Mouse (Mus musculus) thymus, postnatal 10 days (tissue): ENCODE data around the gene Crim1.
A peak's percentile ranks its signal among the peaks of the same experiment; 100 is the strongest.

Experiments used
- DNase-seq, 2 experiments: peaks; one replicate each; pipeline ENCODE4 v3.0.0; 2021; ENCODE audit warnings: low spot score in 2 of 2

The Crim1 gene

GRCm38 (mm10) chr17:78417381-78418281 lies 217.6 kb downstream of the Crim1 start, which contains the start of gene Fez2:
Fez2 (minus strand) TSS chr17:78418152.
- peak; percentile 87 to 95 for DNase-seq

- no peak for DNase-seq
Observed at GRCm38 (mm10) chr17:78419216-78419615, 219.2 kb downstream of the Crim1 start.

- no peak for DNase-seq
Observed at GRCm38 (mm10) chr17:78425026-78425425, 225.0 kb downstream of the Crim1 start.
